Mouse (Mus musculus): ENCODE results near the gene Prkch.

GRCm38 (mm10) chr12:73814056-73814735, 229.6 kb downstream of the Prkch start:
- TF ChIP-seq CTCF (IDR thresholded peaks at IDR 0.05; ENCODE audit: borderline replicate concordance, control insufficient read depth, extremely low read depth, insufficient read depth, low read length, poor library complexity) (no peak), POLR2A (IDR thresholded peaks at IDR 0.05; ENCODE audit: control insufficient read depth, extremely low read depth, insufficient read depth, low read length, poor library complexity) (no peak)

Data from thymus, adult 2 months (tissue).